Mouse (Mus musculus) olfactory bulb, adult 2 months (tissue): Measurements from ENCODE around the gene Gse1. TPM values are rescaled to one million over a fixed set of nuclear protein-coding genes. Genes with fewer than 3 reads are reported as not detected.

Experiments
- H3K27ac ChIP-seq: fragments of 200-500 bp; 2 replicates; pipeline ENCODE4 v1.5.1; 2012; ENCODE audit warnings: low read depth, low read length; ENCODE audit not compliant: insufficient read depth
- H3K4me1 ChIP-seq: fragments of 200-500 bp; 2 replicates; pipeline ENCODE4 v1.6.1; 2012; ENCODE audit warnings: low read length; ENCODE audit not compliant: control insufficient read depth, insufficient read depth
- H3K4me3 ChIP-seq: fragments of 200-500 bp; 2 replicates; pipeline ENCODE4 v1.5.1; 2012; ENCODE audit warnings: mild to moderate bottlenecking, low read depth, low read length, moderate library complexity; ENCODE audit not compliant: insufficient read depth
- CTCF ChIP-seq: fragments of 200-500 bp; IDR thresholded peaks from 2 replicates; pipeline ENCODE4 v1.5.1; 2012; ENCODE audit warnings: low read depth, mild to moderate bottlenecking, low read length, moderate library complexity; ENCODE audit not compliant: insufficient read depth
- POLR2A ChIP-seq: fragments of 200-500 bp; IDR thresholded peaks from 2 replicates; pipeline ENCODE4 v1.6.1; 2012; ENCODE audit warnings: mild to moderate bottlenecking, low read depth, low read length, moderate library complexity; ENCODE audit not compliant: insufficient read depth
- WGBS: fragments of 180-500 bp; shearing (Covaris S2); methylation state at CpG from one replicate; pipeline ENCODE4 v1.1.7; 2018; 5-methylcytosine and 5-hydroxymethylcytosine counted together
- polyA plus RNA-seq: library from polyadenylated mRNA; stranded (reverse); fragments of >200 nt; gene quantifications from 2 replicates; pipeline ENCODE4 v1.2.4, GENCODE M21; 2012; ENCODE audit warnings: low replicate concordance; ENCODE audit not compliant: missing spikeins, insufficient read depth, insufficient read length

Gene Gse1
- polyA plus RNA-seq, 1 experiment: 42.5 TPM

DNA sequence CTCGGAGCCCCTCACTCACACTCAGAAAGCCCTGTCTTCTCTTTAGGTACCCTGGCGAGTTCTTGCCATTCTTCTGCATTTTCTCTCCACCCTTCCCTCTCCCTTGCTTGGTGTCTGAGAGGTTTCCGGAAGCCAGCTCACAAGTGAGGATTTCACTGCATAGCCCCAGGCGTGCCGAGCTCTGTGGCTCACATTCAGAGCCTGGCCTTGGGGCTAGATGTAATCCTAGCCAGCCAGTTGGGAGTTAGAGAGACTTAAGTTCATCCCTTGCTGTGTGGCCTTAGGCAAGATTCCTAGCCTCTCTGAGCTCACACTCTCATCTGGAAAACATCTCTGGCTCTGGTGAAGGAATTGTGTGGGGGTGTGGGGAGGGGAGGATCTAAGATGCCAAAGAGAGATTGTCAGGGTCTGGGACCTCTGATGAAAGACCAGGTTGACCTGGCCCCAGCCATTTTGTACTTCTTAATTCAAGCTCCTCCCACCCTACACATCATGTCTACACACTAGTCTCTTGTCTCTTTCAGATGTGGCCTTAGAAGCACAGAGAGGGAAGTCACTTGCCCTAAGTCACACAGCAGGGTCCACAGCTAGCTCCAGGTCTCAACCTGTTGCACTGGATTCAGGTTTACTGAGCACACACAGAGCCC, 108.8 kb downstream of the Gse1 start:
- Histone ChIP-seq H3K4me1 (peaks cover 75% of the 10 kb centered on the region), H3K4me3 (no peak overlapping the region), H3K27ac (no peak overlapping the region)
- no peak for TF ChIP-seq POLR2A
- TF ChIP-seq CTCF: no peak
- 67% methylated on average over 5 of the region's 5 CpGs for WGBS

DNA sequence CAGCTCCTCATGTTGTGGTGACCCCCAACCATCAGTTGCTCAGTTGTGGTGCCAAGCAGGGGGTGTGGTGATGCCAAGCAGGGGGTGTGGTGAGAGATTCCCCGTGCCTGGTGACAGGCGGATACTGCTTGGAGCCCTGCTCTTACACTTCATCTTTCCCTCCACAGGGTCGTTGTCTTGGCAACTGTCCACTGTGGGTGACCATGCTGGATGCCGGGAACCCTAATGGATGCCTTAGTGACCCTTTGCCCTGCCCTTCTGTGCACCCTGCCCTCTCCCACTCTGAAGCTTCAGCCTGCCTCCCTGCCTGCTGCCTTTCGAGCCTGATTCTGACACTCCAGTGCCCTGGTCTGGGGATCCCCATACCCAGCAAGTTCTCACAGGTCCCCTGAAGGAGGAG, 109.4 kb downstream of the Gse1 start:
- peaks cover 77% of the 10 kb centered on the region for H3K4me1 ChIP-seq
- WGBS: 66% methylated on average over 5 of the region's 5 CpGs
- no peak overlapping the region for H3K4me3 ChIP-seq
- no peak overlapping the region for H3K27ac ChIP-seq
- TF ChIP-seq POLR2A: no peak
- no peak for TF ChIP-seq CTCF

DNA sequence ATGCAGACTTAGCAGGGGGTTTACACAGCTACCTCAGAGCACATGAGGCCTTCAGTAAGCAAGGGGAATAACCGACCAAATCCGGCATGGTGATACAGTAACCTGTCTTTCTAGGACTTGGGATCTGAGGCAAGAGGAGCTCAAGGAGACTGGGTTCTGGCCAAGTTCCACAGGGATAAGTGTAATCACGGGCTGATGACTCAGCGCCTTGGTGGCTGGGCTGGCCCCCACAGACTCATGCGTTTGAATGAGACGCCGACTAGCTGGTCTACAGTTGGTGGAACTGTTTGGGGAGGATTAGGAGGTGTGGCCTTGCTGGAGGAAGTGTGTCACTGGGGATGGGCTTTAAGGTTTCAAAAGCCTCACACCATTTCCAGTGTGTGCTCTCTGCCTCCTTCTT, 110.4 kb downstream of the Gse1 start:
- TF ChIP-seq CTCF (no peak), POLR2A (no peak)
- peaks cover 85% of the 10 kb centered on the region for H3K4me1 ChIP-seq
- H3K27ac ChIP-seq: no peak overlapping the region
- no peak overlapping the region for H3K4me3 ChIP-seq
- WGBS: 66% methylated on average over 7 of the region's 7 CpGs

- no peak overlapping the region for H3K4me3 ChIP-seq
- TF ChIP-seq CTCF: no peak
- no peak for TF ChIP-seq POLR2A
- no peak overlapping the region for H3K27ac ChIP-seq
- 37% methylated on average over 8 of the region's 8 CpGs for WGBS
- H3K4me1 ChIP-seq: peaks cover 90% of the 10 kb centered on the region
Measured at GRCm38 (mm10) chr8:120339743-120340142, 111.5 kb downstream of the Gse1 start.

DNA sequence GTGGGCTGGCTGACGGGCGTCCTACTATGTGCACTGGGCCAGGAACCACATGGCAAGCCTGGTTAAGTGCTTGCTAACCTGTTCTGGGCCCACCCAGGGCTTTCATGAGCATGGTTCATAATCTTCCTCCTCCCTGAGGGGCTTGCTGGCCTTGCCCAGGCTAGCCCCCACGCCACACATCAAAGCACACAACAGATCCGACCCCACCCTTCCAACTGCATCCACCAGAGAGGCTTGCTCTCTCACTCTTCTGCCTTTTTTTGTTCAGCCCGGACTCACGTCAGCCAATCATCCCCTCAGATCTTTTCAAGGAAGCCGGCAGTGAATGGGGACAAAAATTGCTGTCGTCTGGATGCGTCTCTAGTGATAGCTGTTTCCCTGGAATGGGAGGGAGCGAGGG, 112.9 kb downstream of the Gse1 start:
- TF ChIP-seq CTCF: no peak
- no peak for TF ChIP-seq POLR2A
- H3K4me1 ChIP-seq: peaks cover 82% of the 10 kb centered on the region
- H3K27ac ChIP-seq: no peak overlapping the region
- WGBS: 79% methylated on average over 10 of the region's 10 CpGs
- H3K4me3 ChIP-seq: no peak overlapping the region

DNA sequence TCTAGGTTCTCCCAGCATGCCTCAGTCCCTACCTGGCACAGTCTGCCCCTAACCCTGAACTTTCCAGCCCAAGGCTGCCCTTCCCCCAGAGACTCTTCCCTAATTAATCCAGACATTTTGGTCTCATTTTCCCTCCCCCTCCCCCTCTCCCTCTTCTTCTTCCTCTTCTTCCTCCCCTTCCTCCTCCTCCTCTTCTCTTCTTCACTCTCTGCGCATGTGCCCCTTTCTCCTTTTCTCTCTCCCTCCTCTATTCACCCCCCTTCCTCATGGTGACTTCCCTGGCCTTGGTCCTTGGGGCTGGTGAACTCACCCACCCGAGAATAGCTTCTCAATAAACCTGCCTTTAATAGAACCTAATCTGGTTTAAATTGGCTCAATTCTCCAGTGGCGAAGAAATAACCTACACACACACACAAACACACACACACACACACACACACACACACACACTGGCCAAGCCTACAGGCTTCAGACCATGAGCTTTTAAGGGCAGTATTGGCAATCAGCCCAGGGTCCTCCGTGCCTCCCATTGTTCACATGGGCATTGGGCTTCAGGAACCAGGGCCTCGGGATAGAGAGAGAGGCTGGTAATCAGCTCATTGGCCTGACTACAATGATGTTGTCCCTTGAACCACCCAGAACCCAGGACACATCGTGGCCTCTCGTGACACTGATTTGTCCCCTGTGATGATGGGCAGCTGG, 114.7 kb downstream of the Gse1 start:
- 37% methylated on average over 7 of the region's 7 CpGs for WGBS

DNA sequence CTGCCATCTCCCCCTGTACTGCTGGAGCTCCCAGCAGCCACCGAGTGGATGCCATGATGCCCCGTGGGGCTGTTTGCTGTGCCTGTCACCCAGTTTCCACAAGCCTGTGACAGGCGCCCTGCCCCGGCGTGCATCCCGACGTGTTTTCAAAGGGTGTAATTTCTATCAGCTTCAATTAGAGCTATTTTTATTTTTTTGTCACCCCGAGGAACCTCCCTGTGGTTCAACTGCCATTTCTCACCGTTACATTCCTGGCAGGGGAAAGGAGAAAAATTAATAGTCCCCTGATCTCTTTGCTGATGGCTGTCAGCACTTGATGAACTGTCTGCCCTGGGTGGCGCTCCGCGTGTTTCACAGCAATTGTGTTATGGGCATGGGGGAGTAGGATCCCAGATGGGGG, 115.3 kb downstream of the Gse1 start:
- TF ChIP-seq CTCF: no peak
- no peak for TF ChIP-seq POLR2A
- Histone ChIP-seq H3K27ac (peak overlapping the region; percentile 6; the same call in 1 of the 2 replicates), H3K4me3 (no peak overlapping the region), H3K4me1 (peaks cover 85% of the 10 kb centered on the region)
- 21% methylated on average over 12 of the region's 12 CpGs for WGBS

More for the DNA sequence above, 114.7 kb downstream of the Gse1 start:
- no peak overlapping the region for H3K27ac ChIP-seq
- peaks cover 85% of the 10 kb centered on the region for H3K4me1 ChIP-seq
- TF ChIP-seq POLR2A: no peak
- no peak overlapping the region for H3K4me3 ChIP-seq

DNA sequence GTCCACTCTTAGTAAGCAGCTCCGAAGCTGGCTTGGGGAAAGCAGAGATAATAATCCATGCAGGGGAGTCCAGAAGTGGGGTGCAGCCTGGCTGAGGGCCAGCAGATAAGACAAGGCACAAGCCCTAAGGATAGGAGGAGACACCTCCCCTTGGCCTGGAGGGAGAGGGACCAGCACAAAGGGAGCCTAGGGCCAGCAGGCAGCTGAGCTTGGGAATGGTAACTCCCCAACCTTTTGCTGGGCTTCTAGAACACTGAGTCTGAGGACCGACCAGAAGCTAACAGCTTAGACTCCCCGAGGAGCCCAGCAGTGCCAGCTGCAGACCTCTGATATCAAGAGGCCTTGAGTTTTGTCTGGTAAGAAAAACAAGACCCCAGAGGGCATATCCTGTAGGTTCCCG, 115.9 kb downstream of the Gse1 start:
- 22% methylated on average over 4 of the region's 4 CpGs for WGBS
- Histone ChIP-seq H3K4me3 (no peak overlapping the region), H3K27ac (peak overlapping the region; percentile 6), H3K4me1 (peaks cover 86% of the 10 kb centered on the region)
- no peak for TF ChIP-seq POLR2A
- no peak for TF ChIP-seq CTCF

GRCm38 (mm10) chr8:120344583-120344982, 116.3 kb downstream of the Gse1 start:
- WGBS: 32% methylated on average over 13 of the region's 13 CpGs
- TF ChIP-seq POLR2A (no peak), CTCF (no peak)
- Histone ChIP-seq H3K4me1 (peaks cover 84% of the 10 kb centered on the region), H3K4me3 (no peak overlapping the region), H3K27ac (peak overlapping the region; percentile 6; the same call in 1 of the 2 replicates)
